Mouse (Mus musculus) embryonic fibroblast, embryonic 13.5 days (primary cell): Measurements from ENCODE around the gene Pik3cb.

Source experiments
- CTCF ChIP-seq: IDR thresholded peaks from 2 replicates; pipeline ENCODE4 v1.5.1; 2011; ENCODE audit warnings: mild to moderate bottlenecking, control low read depth, low read length, moderate library complexity, borderline replicate concordance; ENCODE audit not compliant: insufficient read depth
- POLR2A ChIP-seq: IDR thresholded peaks from 2 replicates; pipeline ENCODE4 v1.6.1; 2011; ENCODE audit warnings: low read depth, mild to moderate bottlenecking, control low read depth, low read length, moderate library complexity

DNA sequence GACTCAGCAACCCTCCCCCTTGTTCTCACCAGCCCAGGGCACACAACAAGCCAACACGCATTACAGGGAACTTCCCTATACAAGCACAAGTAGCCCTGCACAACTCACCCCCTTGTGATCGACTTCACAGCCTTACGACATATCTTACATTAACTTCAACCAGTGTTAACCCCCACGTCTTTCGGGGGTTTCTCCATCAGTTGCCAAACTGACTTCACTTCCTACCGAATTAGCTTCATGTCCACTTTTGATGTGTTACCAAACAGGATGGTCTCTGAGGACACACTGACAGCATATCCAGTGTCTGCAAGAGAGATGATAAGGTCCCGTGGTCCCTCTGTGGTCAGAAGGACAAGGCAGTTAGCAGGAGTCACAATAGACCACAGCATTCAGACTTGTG lies 41.7 kb upstream of the Pik3cb start:
- no peak for TF ChIP-seq CTCF
- no peak for TF ChIP-seq POLR2A
